Mouse (Mus musculus): ENCODE results near the gene Me1.

The Me1 gene

DNA sequence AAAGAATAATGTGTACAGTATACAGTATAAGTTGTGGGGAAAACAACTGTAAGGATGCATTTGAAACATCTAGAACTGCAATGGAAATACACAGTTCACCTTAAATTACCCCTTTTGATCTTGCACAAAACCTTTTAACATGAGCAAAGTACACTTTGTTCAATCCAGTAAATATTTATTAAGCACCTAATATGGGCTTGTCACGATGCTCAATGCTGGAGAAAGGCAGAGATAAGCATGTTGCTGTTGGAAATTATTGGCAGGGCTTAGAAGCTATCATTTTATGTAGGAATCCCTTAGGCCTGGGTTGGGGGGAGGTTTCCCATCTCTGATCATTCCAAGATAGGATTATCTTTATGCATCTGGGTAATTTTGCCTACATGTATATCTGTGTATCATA, 11.7 kb upstream of the Me1 start:
- no peak for DNase-seq

DNA sequence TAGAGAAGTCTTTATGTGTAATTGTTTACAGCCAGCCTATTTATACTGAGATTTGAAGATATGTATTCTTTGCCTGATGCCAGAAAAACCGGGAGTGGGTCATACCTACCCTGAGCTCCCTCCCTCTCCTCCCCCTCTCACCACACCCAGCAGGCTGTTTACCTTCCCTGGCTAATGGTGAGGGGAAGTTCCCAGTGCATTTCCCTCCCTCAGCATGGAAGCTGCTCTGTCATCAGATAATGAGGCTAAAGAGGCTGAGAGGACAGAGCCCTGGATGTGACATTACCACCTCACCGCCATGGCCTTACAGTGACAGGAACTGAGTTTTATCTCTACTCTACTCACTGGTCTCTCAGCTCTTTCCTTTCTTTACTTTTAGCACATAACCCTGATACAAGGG, 6.1 kb upstream of the Me1 start:
- DNase-seq: peak in 1 of 2 experiments; percentile 5

DNA sequence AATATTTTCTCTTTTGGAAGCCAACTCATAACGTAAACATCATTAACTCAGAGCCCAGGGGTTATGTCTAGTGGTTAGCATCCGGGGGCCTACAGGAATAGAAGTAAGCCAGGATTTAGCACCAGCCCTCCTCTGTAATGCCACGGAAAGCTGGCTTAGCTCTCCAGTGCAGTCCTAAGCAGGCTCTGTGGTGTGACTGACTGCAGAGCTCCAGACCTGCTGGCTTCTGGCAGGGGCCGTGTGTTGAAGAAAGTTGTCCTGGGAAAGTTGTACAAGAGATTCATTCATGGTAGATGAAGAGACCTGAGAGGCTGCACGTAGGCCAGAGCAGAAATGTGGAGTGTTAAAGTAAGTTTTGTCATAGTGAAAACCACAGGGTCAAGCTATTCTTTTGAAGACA, 5.5 kb upstream of the Me1 start:
- no peak for DNase-seq

DNA sequence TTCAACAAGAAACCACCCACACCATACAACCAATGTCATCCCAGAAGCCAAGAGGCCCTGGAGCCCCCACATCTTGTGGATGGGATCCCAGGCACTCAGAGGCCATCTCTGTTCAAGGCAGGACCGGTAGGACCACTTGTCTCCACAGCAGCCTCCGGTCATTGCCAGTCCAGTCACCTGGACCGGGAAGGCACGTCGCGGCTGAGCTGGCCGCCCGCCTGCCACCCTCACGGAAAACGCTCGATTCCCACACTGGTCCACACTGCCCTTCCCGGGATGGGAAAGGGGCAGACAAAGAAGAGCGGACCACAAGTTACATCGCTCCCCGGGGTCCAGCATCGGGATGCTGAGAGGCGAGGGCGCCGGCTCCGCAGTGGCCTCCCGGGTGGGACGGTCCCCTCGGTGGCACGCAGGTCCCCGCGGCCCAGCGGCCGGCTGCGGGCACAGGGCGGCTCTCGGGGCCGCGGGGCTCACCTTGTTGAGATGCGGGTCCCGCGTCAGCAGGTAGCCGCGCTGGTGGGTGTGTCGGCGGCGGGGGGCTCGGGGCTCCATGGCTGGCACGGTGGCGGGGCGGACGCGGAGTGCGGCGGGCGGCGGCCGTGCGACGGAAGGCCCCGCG, 445 bp downstream of the Me1 start:
- peak; percentile 31 to 48 for DNase-seq

DNA sequence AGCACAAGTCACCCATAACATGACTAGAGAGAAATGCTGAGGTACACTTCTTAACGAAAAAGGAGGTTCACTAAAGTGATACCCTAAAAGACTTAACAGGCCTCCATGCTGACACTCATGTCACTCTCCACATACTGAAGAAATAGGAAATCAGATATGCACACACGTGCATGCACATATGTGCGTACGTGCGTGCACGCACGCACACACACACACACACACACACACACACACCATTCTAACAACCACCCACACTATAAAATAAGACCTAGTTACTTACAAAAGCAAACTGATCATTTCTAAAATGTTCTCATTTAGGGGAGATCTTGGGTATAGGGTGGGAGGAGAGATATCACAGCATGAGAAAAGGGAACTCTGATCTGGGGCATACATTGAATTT, 1.1 kb downstream of the Me1 start:
- DNase-seq: no peak

DNA sequence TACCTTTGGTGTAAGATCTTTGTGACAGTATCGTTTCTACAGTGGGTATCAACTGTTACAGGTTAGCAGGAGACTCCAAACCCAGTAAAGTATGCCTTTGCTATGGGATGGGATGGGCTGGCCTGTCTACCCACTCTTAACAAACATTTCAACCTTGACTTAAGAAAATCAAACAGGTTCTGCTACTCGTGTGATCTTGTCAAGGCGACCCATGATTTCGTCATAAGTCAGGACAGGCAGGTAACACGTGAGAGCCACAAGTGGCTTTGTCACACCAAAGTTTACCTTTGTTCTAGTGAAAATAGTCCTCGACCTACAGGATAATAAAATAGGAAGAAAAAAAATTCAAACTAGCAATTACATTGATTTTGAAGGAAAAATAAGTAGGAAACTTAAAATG, 1.8 kb downstream of the Me1 start:
- DNase-seq: no peak

DNA sequence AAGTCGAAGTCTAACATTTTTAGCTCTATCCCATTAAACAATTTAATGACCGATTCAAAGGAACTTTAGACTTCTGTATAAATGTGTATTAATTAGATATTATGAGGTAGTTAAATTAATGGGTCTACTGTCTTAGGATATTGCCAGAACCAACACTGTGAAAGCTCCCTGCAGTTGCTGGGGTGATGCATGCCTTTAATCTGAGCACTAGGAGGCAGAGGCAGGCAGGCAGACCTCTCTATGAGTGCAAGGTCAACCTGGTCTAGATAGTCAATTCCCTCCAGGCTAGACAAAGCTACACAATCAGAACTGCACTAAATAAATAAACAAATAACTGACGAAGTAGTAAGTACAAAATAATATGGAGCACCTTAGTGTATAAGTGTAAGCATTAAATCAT, 3.1 kb downstream of the Me1 start:
- DNase-seq: no peak

DNA sequence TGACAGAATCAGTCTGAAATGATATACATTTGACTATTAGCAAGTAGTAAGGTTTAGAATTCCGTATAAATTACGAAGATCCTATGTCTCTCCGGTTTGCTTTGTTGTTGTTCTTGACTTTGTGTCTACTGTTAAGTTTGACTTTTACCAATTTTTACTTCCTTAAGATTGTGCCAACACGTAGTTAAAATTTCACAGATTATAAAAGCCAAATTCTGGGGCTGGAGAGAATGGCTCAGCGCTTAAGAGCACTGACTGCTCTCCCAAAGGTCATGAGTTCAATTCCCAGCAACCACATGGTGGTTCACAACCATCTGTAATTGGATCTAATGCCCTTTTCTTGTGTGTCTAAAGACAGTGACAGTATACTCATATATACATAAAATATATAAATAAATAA, 3.5 kb downstream of the Me1 start:
- DNase-seq: no peak

DNA sequence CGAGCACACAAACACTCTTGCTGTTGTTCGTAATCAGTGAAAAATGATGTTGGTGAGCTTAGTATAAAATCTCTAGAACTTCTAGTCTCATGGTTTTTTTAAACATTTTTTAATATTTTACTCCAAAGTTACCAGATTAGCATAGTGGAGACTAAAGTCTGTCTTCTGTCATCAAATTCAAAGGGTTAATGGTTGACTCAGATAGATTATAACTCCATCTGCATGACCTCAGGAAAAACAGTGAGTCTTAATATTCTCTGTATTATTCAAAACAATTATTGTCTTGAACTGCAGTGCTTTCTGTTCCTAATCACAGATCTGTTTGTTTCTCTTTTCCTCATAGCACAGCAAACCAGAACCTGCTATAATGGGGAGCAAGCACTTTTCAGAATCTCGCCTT, 4.7 kb downstream of the Me1 start:
- DNase-seq: no peak

DNA sequence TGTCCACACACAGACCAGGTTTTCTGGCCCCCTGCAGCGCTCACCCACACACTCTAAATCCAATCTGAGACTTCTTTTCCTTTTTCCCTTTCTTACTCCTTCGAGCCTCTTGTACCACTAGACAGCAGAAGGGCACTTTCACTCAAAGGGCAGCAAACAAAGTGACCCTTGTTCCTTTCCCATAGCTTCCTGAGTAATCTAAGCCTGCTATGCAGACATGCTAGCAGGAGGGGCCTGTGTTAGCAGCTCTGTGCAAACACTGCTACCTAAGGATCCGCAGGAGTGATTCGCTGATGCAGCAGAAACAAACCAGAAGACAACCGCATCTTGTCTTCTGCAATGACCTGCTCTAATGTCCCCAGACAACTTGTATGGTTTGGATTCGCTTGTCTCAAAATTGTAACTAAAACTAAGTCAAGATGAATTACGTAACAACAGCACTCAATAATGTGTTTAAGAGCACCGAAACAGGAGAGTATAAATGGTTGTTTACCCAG, 12.0 kb downstream of the Me1 start:
- peak in 1 of 2 experiments; percentile 12 for DNase-seq

DNA sequence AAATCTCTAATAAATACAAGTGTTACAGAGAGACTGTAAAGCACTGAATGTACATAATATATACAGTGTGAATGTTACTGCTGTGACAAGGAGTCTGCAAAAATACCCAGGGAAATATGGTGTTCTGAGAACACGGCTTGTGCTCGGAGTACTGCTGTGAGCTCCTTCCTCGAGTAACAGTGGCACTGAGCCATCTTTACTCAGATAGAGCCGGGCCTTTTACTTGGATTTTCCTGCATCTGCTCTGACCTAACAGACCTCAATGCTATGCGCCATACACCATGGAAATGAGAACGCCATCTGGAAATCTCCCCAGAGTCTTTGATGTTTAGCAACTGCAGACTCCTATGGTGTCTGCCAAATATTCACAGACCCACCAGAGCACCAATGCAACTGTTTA, 12.9 kb downstream of the Me1 start:
- no peak for DNase-seq

DNA sequence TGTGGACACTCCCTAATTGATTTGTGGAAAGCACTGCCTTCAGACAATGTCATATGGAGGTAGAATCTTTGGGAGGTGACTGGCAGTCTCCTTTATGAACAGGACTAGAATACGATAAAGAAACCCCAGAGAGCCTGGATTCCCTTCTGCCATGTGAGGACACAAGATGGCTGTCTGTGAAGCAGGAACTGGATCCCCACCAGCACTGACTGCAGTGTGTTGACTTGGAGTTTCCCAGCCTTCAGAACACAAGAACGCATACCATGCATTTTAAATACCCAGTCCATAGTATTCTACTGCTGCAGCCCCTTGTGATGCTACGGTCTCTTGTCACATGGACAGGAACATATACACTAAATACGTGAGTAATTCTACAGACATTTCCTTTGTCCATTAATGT, 13.5 kb downstream of the Me1 start:
- no peak for DNase-seq

DNA sequence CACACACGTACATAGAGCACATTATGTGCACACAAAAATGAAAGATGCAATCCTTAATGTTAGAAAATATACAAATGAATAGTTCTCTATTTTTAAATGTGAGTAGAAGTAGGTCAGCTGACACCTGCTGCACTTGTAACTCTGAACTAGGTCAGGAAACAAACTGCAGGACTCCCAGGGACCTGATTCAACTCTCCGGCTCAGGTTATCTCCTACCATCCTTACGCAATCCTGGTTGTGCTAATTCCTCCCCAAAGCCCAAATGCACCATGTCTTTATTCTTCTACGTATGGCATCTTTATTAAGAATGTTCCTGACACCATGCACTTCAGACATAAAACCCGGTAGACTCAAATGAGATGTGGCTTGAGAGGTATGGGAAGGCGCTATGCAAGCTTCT, 15.3 kb downstream of the Me1 start:
- no peak for DNase-seq

DNA sequence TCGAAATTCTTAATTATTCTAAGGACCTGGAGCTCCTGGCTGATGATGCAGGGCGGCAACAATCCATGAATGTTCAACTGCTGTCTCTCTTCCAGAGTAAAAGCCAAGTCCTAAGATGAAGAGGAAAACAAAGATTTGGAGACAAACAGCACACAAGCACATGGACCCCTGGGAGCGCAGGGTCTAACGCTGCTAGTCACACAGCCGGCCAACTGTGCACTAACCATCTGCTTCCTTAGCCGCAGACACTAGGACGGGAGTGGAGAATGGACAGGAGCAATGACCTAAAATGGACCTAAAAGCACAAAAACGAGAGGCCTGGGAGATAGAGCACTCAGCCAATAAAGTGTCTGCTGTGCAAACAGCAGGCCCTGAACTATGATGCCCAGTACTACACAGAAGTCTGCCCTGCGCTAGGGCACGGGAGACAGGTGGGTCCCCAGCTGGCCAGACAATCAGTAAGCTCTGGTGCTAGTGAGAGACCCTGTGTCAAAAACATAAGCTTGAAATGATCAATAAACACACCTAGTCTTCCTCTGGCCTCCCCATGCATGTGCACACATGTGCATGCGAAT, 15.8 kb downstream of the Me1 start:
- no peak for DNase-seq

DNA sequence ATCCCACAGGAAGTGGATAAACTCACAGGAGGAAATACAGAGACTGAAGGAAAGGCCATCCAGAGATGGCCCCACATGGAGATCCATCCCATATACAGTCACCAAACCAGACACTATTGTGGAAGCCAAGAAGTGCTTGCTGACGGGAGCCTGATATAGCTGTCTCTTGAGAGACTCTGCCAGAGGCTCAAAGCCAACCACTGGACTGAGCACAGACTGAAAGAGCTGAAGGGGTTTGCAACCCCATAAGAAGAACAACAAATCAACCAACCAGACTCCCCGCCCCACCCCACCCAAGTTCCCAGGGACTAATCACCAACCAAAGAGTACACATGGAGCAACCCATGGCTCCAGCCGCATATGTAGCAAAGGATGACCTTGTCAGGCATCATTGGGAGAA, 19.5 kb downstream of the Me1 start:
- DNase-seq: no peak

DNA sequence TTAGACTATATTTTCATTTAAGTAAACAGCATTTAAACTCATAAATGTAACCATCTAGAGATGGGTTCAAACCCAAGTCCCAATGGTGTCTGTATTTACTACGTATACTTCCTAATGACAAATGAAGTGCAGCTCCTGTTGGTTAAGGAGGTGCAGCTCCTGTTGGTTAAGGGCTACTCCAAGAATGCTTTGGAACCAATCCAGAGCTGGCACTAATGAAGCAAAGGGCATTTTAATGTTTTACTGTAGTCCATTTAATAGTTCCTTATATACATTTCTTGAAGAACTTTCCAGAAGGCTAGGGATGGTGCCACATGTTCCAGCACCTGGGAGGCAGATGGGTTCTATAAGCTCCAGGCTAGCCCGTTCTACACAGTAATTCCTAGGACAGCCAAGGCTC, 20.3 kb downstream of the Me1 start:
- DNase-seq: no peak

DNA sequence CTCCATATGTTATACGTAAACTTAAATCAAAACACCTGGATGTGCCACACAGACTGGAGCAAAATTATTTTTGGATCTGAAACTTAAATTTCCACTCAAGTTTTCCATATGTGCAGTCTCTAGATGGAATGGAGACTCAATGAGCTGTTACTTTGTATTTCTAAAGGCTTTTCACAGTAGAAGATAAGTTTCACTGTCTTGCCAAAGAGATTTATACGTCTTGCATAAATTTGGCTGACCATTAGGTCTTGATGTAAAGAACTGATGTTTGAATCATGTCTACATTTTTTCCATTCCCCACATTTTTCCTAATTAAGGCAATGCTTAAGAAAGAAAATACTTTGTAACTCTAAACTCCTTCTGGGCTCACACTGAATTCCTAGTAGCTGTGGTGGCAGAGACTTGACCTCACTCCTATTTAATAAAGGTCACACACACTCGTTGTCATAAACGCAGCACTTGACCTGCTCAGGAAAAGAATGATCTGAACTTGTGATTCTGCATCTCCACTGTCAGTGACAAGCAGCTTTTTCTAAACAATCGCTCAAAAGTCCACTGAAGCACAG, 22.8 kb downstream of the Me1 start:
- no peak for DNase-seq

DNA sequence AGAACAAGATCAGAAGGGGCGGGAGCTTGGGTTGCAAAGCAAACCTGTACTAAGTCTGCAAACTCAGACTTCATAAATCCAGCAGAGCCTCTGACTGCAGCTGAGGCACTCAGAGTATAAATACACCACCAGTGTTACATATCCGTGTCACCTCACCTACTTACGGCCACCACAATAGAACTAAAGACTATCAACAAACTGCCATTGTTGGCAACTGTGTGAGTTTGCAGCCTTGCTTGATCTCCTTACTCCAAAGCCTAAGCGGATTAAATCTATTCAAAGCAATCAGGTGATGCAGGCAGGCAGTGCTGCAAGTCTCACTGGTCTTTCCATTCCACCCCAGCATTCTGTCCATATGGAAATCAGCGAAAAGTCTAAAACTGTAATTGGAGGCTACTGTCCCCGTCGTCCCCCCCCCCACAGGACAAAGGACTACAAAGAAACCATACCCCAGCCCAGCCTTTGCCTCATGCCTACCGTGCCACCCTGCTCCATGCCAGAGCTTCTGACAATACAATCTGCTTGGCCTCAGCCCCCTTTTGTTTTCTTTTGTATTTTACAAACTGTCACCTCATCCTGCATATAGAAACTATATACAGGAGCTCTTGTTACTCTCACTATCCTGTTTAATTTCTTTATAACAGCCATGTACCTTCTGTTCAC, 27.0 kb downstream of the Me1 start:
- DNase-seq: no peak

DNA sequence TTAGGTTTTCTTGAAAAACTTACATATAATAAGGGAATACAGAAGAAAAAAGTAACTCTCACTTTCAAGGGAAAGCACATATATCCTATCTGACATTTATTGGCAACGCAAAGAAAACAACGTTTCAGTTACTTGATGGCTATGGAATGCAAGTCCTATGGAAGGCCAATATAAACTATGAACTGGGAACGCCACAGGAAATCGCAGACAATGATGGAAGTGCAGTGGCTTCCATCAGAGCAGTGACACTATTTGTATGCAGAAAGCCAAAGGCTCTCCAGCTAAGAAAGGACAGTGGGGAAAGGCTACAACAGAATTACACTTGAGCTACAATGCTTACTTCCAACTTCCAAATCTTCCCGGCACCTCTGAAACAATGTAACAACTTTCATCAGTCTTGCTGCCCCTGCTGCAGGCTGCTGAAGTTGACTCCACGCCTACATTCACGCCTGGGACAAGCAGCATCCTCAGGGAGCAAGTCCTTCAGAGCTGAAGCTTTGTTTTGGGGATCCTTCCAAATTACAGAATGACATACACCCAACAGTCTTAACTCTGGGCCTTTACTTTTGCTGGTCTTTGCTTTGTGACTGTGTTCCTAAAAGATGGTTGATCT, 28.5 kb downstream of the Me1 start:
- no peak for DNase-seq

DNA sequence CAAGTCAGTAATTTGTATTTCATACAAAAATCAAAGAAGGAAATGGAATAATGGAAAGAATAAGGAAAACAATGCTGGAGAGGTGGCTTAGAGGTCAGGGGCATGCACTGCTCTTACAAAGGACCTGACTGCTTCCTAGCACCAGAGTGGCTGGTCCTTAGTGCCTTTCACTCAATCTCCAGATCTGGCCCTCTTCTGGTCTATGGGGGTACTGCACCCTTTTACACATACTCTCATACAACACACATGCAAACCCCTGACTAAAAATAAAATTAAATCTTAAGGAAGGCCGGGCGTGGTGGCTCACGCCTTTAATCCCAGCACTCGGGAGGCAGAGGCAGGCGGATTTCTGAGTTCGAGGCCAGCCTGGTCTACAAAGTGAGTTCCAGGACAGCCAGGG, 34.1 kb downstream of the Me1 start:
- DNase-seq: peak; percentile 8 to 10

DNA sequence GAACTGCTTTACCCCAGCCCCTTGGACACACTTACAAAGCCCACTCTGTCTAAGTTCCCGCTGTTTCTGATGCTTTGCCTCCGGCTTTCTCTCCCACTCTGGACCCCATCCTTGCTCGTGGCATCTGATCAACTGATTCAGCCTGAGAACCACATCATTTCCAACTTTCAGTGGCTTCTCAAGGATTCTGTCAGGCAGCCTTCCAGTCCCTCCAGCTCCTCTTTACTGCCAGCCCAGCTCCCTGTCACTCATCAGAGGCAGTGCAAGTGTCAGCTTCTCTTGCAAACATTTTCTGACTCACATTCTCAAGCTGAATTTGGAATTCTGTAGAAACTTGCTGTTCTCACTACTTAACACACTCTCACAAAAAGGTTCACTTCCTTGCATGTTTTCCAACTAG, 34.5 kb downstream of the Me1 start:
- no peak for DNase-seq

DNA sequence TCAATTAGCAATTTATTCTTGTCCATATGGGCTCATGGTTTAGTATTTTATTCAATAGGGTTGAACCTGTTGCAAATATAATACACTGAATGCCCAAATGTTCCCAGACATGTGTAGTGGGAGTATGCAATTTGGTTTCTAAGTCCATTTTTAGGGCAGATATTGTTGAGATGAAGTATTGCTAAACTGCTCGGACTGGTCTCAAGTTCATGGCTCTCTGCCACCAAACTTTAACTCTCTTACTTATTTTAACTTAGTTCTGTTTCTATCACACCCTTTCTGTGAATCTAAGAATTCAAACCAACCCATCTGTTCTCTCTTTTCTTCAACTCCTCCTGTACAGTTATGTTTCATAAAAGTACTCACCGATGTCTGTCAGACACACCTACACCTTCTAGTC, 35.4 kb downstream of the Me1 start:
- DNase-seq: no peak

DNA sequence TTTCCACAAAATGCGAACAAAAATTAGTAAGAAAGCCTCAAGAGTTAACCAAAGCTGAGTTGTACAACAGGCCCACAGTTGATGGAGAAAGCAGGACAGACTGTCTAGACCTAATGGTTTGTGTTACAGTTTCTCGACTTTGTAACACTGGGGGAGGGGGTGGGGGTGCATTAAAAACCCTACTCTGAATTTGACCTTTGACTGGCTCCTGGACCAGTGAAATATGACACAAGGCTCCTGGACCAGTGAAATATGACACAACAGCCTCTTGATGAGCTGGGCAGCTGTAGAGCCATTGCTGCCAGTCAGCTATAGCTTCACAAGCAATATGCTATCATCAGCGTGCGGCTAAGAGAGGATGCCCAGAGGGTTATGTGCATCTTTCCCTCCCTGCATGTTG, 37.4 kb downstream of the Me1 start:
- DNase-seq: no peak

DNA sequence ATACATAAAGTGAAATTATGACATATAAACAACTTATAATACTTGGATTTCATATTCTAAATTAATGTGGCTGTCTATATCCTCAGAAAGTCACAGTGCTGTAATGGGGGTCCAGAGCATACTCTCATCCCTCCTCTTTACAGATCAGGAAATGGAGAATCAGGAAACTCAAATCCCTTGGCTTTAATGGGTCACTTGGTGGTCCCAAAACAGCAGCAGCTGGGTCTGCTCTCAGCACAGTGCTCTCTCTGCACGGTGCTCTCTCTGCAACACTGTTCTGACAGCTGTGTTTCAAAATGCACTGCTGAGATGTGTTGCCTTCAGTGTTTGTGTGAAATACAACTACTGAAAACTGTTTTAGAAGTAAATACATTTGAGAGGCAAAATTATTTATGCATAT, 43.6 kb downstream of the Me1 start:
- no peak for DNase-seq
